Comparison of ENCODE assay signal across 15 mouse cellular contexts in the genomic region with DNA sequence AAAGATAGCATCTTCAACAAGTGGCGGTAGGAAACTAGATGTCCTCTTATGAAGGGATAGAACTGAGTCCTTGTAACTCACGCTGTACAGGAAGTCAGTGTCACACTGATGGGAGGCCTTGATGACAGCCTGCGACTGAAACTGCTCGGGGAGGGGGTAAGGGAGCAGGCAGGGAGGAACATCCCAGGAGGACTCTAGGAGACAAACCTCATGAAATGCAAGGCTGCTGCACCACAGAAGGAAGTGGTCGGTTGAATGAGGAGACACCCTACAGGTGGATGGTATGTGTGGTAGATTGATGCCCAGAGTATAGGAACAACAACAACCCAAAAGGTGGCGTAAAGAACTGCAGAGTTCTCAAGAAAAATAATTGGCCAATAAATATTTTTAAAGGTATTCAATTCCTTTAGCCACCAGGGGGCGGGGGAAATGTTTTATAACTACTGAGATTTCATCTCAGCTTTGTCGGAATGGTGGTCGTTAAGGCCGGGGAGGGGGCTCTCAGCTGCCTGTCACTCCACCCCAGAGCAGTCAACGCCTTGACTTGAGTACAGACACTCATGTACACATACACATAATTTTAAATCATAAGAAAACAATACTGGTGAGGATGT. TPM values are rescaled to one million over a fixed set of nuclear protein-coding genes. Genes with fewer than 3 reads are reported as not detected.
DNase-seq lines count a peak whose midpoint lies in the region; ATAC-seq and TF ChIP-seq lines count a peak whose summit lies in the region.
"Had no signal": no experiment of that assay in that cellular context is flagged by ENCODE, and none has a peak within 500 bp of the region (broad histone marks: within the 10 kb centered on the region; RNA-seq: fewer than 3 reads in every experiment).

No protein-coding gene starts in this region.

- no peak overlapping the region for H3K4me3 ChIP-seq in kidney, postnatal 0 days (replicated peaks; ENCODE audit: low read depth, low read length)
- H3K4me3 ChIP-seq in forebrain, embryonic 10.5 days: no peak overlapping the region
- no peak overlapping the region for H3K4me3 ChIP-seq in gastrocnemius, adult 2 months
- H3K4me3 ChIP-seq: embryonic facial prominence, embryonic 13.5 days had no signal

- H3K9me3 ChIP-seq in kidney, postnatal 0 days (replicated peaks; ENCODE audit: low read length): no peaks in the 10 kb centered on the region
- no peaks in the 10 kb centered on the region for H3K9me3 ChIP-seq in forebrain, embryonic 10.5 days
- H3K9me3 ChIP-seq: embryonic facial prominence, embryonic 13.5 days had no signal

- H3K4me2 ChIP-seq in kidney, postnatal 0 days (ENCODE audit: low read length): no peak overlapping the region
- H3K4me2 ChIP-seq: embryonic facial prominence, embryonic 13.5 days had no signal

- no peak for ATAC-seq in kidney, postnatal 0 days (replicated peaks; ENCODE audit: low FRiP score, low read depth)
- 0 out of 2 replicates have a peak, but pooled peaks have one; percentile 34 for ATAC-seq in megakaryocyte-erythroid progenitor cell, adult 5-6 weeks (replicated peaks; ENCODE audit: low FRiP score, low TSS enrichment, poor library complexity, severe bottlenecking)
- ATAC-seq: forebrain, embryonic 14.5 days had no signal

- intact Hi-C loops in gastrocnemius, adult 2 months (cut with DNase I): no loop called here

- H3K4me1 ChIP-seq in kidney, postnatal 0 days (replicated peaks; ENCODE audit: insufficient read depth, low read length): no peaks in the 10 kb centered on the region
- H3K4me1 ChIP-seq in forebrain, embryonic 10.5 days: peaks cover 18% of the 10 kb centered on the region

- H3K27ac ChIP-seq in kidney, postnatal 0 days: no peak overlapping the region
- H3K27ac ChIP-seq in forebrain, embryonic 10.5 days: no peak overlapping the region
- no peak overlapping the region for H3K27ac ChIP-seq in gastrocnemius, adult 2 months
- H3K27ac ChIP-seq: embryonic facial prominence, embryonic 13.5 days had no signal

- no peak overlapping the region for H3K9ac ChIP-seq in kidney, postnatal 0 days (ENCODE audit: low read depth, low read length)
- H3K9ac ChIP-seq: embryonic facial prominence, embryonic 13.5 days had no signal

- peak; percentile 40 for TF ChIP-seq CTCF in kidney, postnatal 0 days (IDR thresholded peaks at IDR 0.05; ENCODE audit: low read depth)
- no peak for TF ChIP-seq CTCF in gastrocnemius, adult 2 months (IDR thresholded peaks at IDR 0.05)

- H3K36me3 ChIP-seq in kidney, postnatal 0 days (ENCODE audit: insufficient read depth, low read length): peaks cover 5% of the 10 kb centered on the region; the same call in 1 of the 2 replicates
- peaks cover 10% of the 10 kb centered on the region for H3K36me3 ChIP-seq in forebrain, embryonic 10.5 days (replicated peaks)

- WGBS in kidney, postnatal 0 days: 65% methylated on average over 11 of the region's 11 CpGs
- WGBS in forebrain, embryonic 10.5 days: 84% methylated on average over 11 of the region's 11 CpGs

- peak; percentile 22 for DNase-seq in kidney, postnatal 0 days (ENCODE audit: low spot score)
- no peak for DNase-seq in kidney, postnatal 4 days
- DNase-seq in B cell, adult 2 months: peak; percentile 26 to 43
- peak; percentile 50 to 56 for DNase-seq in CD8-positive naive resting alpha-beta T cell, adult 2 months (ENCODE audit: low read depth in 2 of 2, low spot score in 2 of 2)
- no peak for DNase-seq in spleen, adult 12 weeks (ENCODE audit: low spot score)
- no peak for DNase-seq in forebrain, embryonic 10.5 days (ENCODE audit: extremely low spot score, low spot score)
- DNase-seq in gastrocnemius, adult 2 months: no peak
- DNase-seq: cerebellum, adult 2 months; gastrocnemius, postnatal 25 days; kidney, postnatal 36 days; liver; right cerebral cortex, postnatal 25 days had no signal

- H3K27me3 ChIP-seq in kidney, postnatal 0 days (ENCODE audit: insufficient read depth, low read length): no peaks in the 10 kb centered on the region
- H3K27me3 ChIP-seq in forebrain, embryonic 10.5 days (ENCODE audit: poor library complexity, severe bottlenecking): peaks cover 12% of the 10 kb centered on the region
- H3K27me3 ChIP-seq: embryonic facial prominence, embryonic 13.5 days had no signal

RNA-seq across cellular contexts. Expression of gene Gpr180, which starts 36.7 kb away (rescaled TPM):
- 51.1 and 52.8 TPM in 2 replicates for polyA plus RNA-seq in kidney, postnatal 0 days (2015; fragmentation: Nextera tagmentation; extraction: Ambion mirVana)
- 11.2 and 11.7 TPM in 2 replicates for total RNA-seq in megakaryocyte-erythroid progenitor cell, adult 5-6 weeks (2014; fragmentation: Nextera tagmentation)
- total RNA-seq in megakaryocyte-erythroid progenitor cell, adult 5-6 weeks (2017): 8.6 and 10.7 TPM in 2 replicates
- polyA plus RNA-seq in forebrain, embryonic 10.5 days (2016; fragmentation: Nextera tagmentation; extraction: Ambion mirVana): 36.8 and 37.7 TPM in 2 replicates
- total RNA-seq in gastrocnemius, adult 2 months (2021): 10 to 100 TPM; 29.3 to 32.8 TPM

RNA-seq across cellular contexts. Expression of gene Tgds, which starts 41.1 kb away (rescaled TPM):
- polyA plus RNA-seq in kidney, postnatal 0 days (2015; fragmentation: Nextera tagmentation; extraction: Ambion mirVana): 31.6 and 34.0 TPM in 2 replicates
- 13.8 and 19.1 TPM in 2 replicates for total RNA-seq in megakaryocyte-erythroid progenitor cell, adult 5-6 weeks (2014; fragmentation: Nextera tagmentation)
- 16.1 and 21.1 TPM in 2 replicates for total RNA-seq in megakaryocyte-erythroid progenitor cell, adult 5-6 weeks (2017)
- polyA plus RNA-seq in forebrain, embryonic 10.5 days (2016; fragmentation: Nextera tagmentation; extraction: Ambion mirVana): 28.4 and 30.6 TPM in 2 replicates
- total RNA-seq in gastrocnemius, adult 2 months (2021): 1 to 10 TPM; 5.0 to 7.9 TPM

Comparison
In these comparisons a context has a peak if more than half of its experiments do, and no peak if none do; other contexts are left out.
1. DNase-seq: peak in kidney, postnatal 0 days (single experiment), B cell, adult 2 months (2 of 2) and CD8-positive naive resting alpha-beta T cell, adult 2 months (2 of 2); none in kidney, postnatal 4 days (0 of 2), spleen, adult 12 weeks (single experiment), forebrain, embryonic 10.5 days (single experiment) and gastrocnemius, adult 2 months (single experiment).